Mouse (Mus musculus) liver, postnatal 0 days (tissue): ENCODE data around the gene Utrn. TPM values are rescaled to one million over a fixed set of nuclear protein-coding genes. Genes with fewer than 3 reads are reported as not detected.

Experiments
- ATAC-seq: fragments of 200-750 bp; cut with Nextera tagmentation; 2 replicates; pipeline ENCODE4 v1.8.0; 2017; ENCODE audit warnings: mild to moderate bottlenecking, moderate library complexity
- DNase-seq: peaks from one replicate; pipeline ENCODE4 v3.0.0-alpha.2; 2016
- H3K27ac ChIP-seq: fragments of 300-500 bp; sonication (generic); 2 replicates; pipeline ENCODE4 v1.5.1; 2014; ENCODE audit warnings: antibody characterized with exemption, moderate library complexity, mild to moderate bottlenecking, low read depth
- H3K27me3 ChIP-seq: fragments of 300-500 bp; sonication (generic); 2 replicates; pipeline ENCODE4 v1.6.1; 2014; ENCODE audit warnings: low read length, control low read depth, mixed read lengths; ENCODE audit not compliant: insufficient read depth
- H3K36me3 ChIP-seq: fragments of 300-500 bp; sonication (generic); replicated peaks from 2 replicates; pipeline ENCODE4 v1.6.1; 2014; ENCODE audit warnings: mild to moderate bottlenecking, control low read depth, low read length, moderate library complexity, mixed read lengths; ENCODE audit not compliant: insufficient read depth
- H3K4me1 ChIP-seq: fragments of 300-500 bp; sonication (generic); 2 replicates; pipeline ENCODE4 v1.6.1; 2014; ENCODE audit warnings: antibody characterized with exemption, mild to moderate bottlenecking, control low read depth; ENCODE audit not compliant: insufficient read depth
- H3K4me2 ChIP-seq: fragments of 300-500 bp; sonication (generic); 2 replicates; pipeline ENCODE4 v1.6.1; 2014; ENCODE audit warnings: low read depth, mild to moderate bottlenecking, low read length, moderate library complexity, mixed read lengths
- H3K4me3 ChIP-seq: fragments of 300-500 bp; sonication (generic); 2 replicates; pipeline ENCODE4 v1.5.1; 2014; ENCODE audit warnings: low read depth, low read length
- H3K9ac ChIP-seq: fragments of 300-500 bp; sonication (generic); replicated peaks from 2 replicates; pipeline ENCODE4 v1.6.1; 2014; ENCODE audit warnings: mild to moderate bottlenecking, moderate library complexity
- H3K9me3 ChIP-seq: fragments of 300-500 bp; sonication (generic); 2 replicates; pipeline ENCODE4 v1.6.1; 2016; ENCODE audit warnings: mild to moderate bottlenecking, control low read depth, low read length, mixed read lengths
- CTCF ChIP-seq: sonication (generic); IDR thresholded peaks from 2 replicates; pipeline ENCODE4 v1.5.1; 2016; ENCODE audit warnings: antibody characterized with exemption, low read depth
- EP300 ChIP-seq: IDR thresholded peaks from 2 replicates; pipeline ENCODE4 v1.6.1; 2016; ENCODE audit warnings: antibody characterized with exemption, low read depth, mild to moderate bottlenecking
- WGBS: fragments of 180-500 bp; shearing (Covaris S2); extraction: QIAGEN DNeasy Blood & Tissue Kit; methylation state at CpG from one replicate; pipeline ENCODE4 v1.1.7; 2014; ENCODE audit not compliant: insufficient replicate concordance; 5-methylcytosine and 5-hydroxymethylcytosine counted together
- polyA plus RNA-seq: library from polyadenylated mRNA; unstranded; fragments of >200 nt; fragmentation: Nextera tagmentation; extraction: Ambion mirVana; gene quantifications from 2 replicates; pipeline ENCODE4 v1.2.1, GENCODE M21; 2015

Gene Utrn
- polyA plus RNA-seq, 1 experiment from 2014 or later, result 9.7 TPM

DNA sequence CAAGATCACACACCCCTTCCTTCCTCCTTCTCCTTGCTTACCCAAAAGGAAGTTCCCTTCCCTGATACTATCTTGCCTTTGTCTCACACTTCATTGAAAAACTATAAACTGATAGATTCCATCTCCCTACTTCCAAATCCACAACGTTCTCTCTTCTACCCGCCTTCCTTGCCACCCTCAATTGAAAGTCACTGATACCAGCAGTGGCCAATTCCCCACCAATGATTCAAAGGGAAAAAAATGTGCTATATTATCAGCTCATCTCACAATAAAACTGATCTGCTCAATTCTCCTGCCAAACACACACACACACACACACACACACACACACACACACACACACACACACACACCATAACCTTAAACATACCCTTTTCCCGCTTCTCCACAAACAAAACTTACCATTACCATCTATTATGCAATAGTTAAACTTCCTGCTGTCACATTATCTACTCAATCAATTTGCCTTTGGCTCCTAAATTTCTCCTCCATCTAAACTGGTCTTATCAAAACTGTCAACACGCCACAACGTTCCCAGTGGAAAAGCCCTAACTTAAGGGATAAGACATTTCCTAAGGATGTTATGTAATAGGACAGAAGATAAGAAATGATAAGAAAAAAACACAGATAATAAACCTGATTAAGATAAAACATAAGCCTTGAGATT, 399.6 kb downstream of the Utrn start:
- DNase-seq, result no peak
- Histone ChIP-seq H3K9me3 (no peaks in the 10 kb centered on the region), H3K9ac (no peak overlapping the region), H3K36me3 (no peaks in the 10 kb centered on the region; the same call in 1 of the 2 replicates), H3K4me3 (no peak overlapping the region), H3K27ac (no peak overlapping the region), H3K4me2 (no peak overlapping the region), H3K4me1 (no peaks in the 10 kb centered on the region; the same call in 1 of the 2 replicates), H3K27me3 (no peaks in the 10 kb centered on the region)
- TF ChIP-seq CTCF (no peak), EP300 (no peak)
- WGBS, result 44% methylated on average over 5 of the region's 5 CpGs
- no peak for ATAC-seq

DNA sequence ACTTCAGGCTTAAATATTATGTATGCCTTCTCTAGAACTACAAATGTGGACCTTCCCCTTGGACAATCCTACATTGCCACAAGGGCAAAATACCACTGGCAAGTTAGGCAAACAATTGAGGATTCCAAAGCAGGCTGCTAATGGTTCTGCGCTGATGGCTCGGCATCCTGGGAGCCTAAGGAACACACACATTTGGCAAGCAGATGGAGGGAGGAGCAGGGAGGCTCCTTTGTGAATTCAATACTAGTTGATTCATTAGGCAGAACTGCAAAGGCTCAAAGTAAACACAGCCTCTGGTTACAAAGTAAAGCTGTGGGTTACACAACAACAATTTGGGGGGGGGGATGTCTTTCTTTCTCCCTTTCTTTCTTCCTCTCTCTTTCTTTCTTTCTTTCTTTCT, 401.6 kb downstream of the Utrn start:
- H3K4me1 ChIP-seq, result no peaks in the 10 kb centered on the region; the same call in 1 of the 2 replicates
- ATAC-seq, result peak; percentile 38; the same call in 1 of the 2 replicates
- no peaks in the 10 kb centered on the region for H3K9me3 ChIP-seq
- H3K27ac ChIP-seq, result no peak overlapping the region
- no peak for DNase-seq
- 57% methylated on average over 2 of the region's 2 CpGs for WGBS
- no peaks in the 10 kb centered on the region for H3K27me3 ChIP-seq
- no peak overlapping the region for H3K9ac ChIP-seq
- no peak for TF ChIP-seq EP300
- no peak for TF ChIP-seq CTCF
- no peak overlapping the region for H3K4me2 ChIP-seq
- H3K4me3 ChIP-seq, result no peak overlapping the region
- H3K36me3 ChIP-seq, result peaks cover 5% of the 10 kb centered on the region; the same call in 1 of the 2 replicates

DNA sequence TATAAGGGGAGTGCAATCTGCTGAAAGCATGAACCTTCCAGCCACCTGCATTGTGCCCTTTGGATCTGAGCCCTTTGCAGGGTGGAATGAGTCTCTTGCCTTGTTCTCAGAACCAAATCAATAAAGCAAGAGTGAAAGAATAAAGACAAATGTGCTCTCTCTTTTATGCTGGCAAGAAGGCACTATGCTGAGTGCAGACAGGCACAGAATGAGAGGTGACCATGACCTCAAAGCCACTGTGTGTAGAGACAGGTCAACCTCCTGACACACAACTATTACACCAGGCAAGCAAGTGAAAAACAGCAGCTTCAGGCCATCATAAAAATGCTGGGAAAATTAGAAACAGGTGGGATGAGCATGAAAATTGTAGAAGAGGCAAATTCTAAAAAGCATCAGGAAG, 408.2 kb downstream of the Utrn start:
- Histone ChIP-seq H3K27me3 (no peaks in the 10 kb centered on the region), H3K36me3 (peaks cover 5% of the 10 kb centered on the region; the same call in 1 of the 2 replicates), H3K9ac (no peak overlapping the region), H3K9me3 (no peaks in the 10 kb centered on the region), H3K4me2 (no peak overlapping the region), H3K4me3 (no peak overlapping the region), H3K27ac (no peak overlapping the region), H3K4me1 (no peaks in the 10 kb centered on the region)
- TF ChIP-seq CTCF (no peak), EP300 (no peak)
- ATAC-seq (no peak), DNase-seq (no peak)

DNA sequence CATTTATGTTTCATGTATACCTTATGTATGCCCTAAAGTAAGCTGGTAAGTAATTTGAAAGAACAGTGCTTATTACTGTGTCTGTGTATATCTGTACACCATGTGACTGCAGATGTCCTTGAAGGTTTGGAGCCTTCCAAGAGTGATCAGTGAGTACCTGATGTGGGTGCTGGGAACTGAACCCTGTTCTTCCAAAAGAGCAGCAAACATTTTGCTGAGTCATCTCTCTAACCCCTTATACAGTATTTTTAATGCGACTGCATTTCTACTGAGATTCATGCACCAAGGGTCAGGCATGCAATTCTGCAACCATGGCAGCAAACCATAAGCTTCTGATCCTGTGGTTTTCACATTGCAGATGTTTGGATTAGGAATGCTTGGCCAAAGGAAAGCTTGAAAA, 412.3 kb downstream of the Utrn start:
- H3K27me3 ChIP-seq, result no peaks in the 10 kb centered on the region
- no peak overlapping the region for H3K4me3 ChIP-seq
- no peak overlapping the region for H3K4me2 ChIP-seq
- 0 out of 2 replicates have a peak, but pooled peaks cover 2% of the 10 kb centered on the region for H3K36me3 ChIP-seq
- no peak for TF ChIP-seq CTCF
- no peak for TF ChIP-seq EP300
- H3K9me3 ChIP-seq, result no peaks in the 10 kb centered on the region
- H3K27ac ChIP-seq, result no peak overlapping the region
- H3K9ac ChIP-seq, result no peak overlapping the region
- ATAC-seq, result no peak
- H3K4me1 ChIP-seq, result no peaks in the 10 kb centered on the region
- WGBS, result 78% methylated on average over 1 of the region's 1 CpGs
- DNase-seq, result no peak

DNA sequence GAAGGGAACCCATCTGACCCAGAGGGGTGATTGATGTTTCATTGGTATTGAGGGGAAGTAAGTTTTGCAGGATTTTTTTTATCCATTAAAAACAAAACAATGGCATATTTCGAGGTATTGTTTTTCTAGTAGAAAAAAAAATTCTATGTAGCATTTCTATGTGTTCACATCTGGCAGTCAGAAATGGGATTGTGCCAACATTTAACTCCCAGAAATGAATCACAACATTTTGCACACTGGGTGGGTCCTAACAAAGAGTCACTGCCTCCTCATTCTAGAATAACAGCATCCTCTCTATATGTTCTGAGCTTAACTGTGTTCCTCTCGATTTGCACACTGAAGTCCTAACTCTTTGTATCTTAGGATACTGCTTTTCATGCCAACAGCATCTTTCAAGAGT, 416.5 kb downstream of the Utrn start:
- Histone ChIP-seq H3K36me3 (0 out of 2 replicates have a peak, but pooled peaks cover 8% of the 10 kb centered on the region), H3K4me2 (no peak overlapping the region), H3K9ac (no peak overlapping the region), H3K4me3 (no peak overlapping the region), H3K4me1 (no peaks in the 10 kb centered on the region), H3K9me3 (no peaks in the 10 kb centered on the region), H3K27ac (no peak overlapping the region), H3K27me3 (no peaks in the 10 kb centered on the region)
- DNase-seq, result no peak
- 66% methylated on average over 2 of the region's 2 CpGs for WGBS
- TF ChIP-seq CTCF (no peak), EP300 (no peak)
- no peak for ATAC-seq

DNA sequence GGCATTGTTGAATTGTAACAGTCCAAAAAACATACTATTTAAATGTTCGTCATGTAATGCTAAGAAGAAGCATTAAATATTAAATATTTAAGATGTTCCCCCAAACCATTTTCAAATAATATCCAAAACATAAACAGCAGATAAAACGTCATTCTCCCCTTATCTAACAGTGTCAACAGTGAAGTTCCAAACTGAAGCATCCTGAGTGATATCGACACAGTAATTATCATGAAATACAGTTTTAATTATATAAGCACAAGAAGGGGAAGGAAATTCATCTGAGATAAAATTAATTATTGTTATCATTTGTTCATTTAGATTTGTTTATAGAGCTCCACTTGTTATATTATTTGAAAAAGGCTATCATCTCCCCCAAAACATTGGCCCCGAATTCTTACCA, 425.0 kb downstream of the Utrn start:
- TF ChIP-seq EP300 (no peak), CTCF (no peak)
- no peaks in the 10 kb centered on the region for H3K27me3 ChIP-seq
- H3K4me1 ChIP-seq, result no peaks in the 10 kb centered on the region
- no peak overlapping the region for H3K27ac ChIP-seq
- no peaks in the 10 kb centered on the region for H3K9me3 ChIP-seq
- no peak overlapping the region for H3K9ac ChIP-seq
- peaks cover 6% of the 10 kb centered on the region; the same call in 1 of the 2 replicates for H3K36me3 ChIP-seq
- ATAC-seq, result no peak
- no peak overlapping the region for H3K4me3 ChIP-seq
- WGBS, result 68% methylated on average over 4 of the region's 4 CpGs
- H3K4me2 ChIP-seq, result no peak overlapping the region
- no peak for DNase-seq

DNA sequence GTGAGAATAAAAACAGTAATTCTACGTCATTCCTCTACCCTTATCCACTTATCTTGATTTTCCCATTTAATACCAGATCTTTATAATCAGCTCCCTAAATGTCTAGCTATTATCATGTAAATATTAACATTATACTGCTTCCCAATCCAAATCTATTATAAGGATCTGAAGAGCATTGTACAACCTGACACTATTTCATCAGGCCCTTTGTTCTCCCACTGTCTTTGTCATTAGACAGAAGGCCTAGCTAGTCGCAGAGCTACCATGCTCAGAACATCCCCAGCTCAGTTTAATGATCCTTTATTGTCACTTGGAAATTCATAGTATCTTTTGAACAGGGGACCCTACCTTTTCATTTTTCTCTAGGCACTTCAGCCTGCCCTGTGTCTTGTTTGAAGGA, 436.0 kb downstream of the Utrn start:
- WGBS, result 77% methylated on average over 2 of the region's 2 CpGs
- no peaks in the 10 kb centered on the region; the same call in 1 of the 2 replicates for H3K36me3 ChIP-seq
- H3K4me1 ChIP-seq, result no peaks in the 10 kb centered on the region
- no peak overlapping the region for H3K4me3 ChIP-seq
- no peak overlapping the region for H3K4me2 ChIP-seq
- no peak overlapping the region for H3K27ac ChIP-seq
- no peaks in the 10 kb centered on the region for H3K9me3 ChIP-seq
- TF ChIP-seq CTCF (no peak), EP300 (no peak)
- ATAC-seq (no peak), DNase-seq (no peak)
- H3K27me3 ChIP-seq, result no peaks in the 10 kb centered on the region
- H3K9ac ChIP-seq, result no peak overlapping the region
